Mouse (Mus musculus) T-helper 17 cell (primary cell): ENCODE measurements at regions not wholly inside any gene's neighbourhood (a gene's known extent, or its start where the extent isn't known, plus 50 kb on each side); places are given as distances from the start of the nearest gene placed in this dataset.

Source experiments
- in situ Hi-C, 2 experiments: fragments of 300-600 bp; cut with MboI, MseI; formaldehyde crosslinking; loops; 1 replicate in 1 of 2; 2 replicates in 1 of 2; pipeline ENCODE4 v1.15.1; 2025; ENCODE audit warnings: high pct_unique_total_duplicates in 2 of 2

DNA sequence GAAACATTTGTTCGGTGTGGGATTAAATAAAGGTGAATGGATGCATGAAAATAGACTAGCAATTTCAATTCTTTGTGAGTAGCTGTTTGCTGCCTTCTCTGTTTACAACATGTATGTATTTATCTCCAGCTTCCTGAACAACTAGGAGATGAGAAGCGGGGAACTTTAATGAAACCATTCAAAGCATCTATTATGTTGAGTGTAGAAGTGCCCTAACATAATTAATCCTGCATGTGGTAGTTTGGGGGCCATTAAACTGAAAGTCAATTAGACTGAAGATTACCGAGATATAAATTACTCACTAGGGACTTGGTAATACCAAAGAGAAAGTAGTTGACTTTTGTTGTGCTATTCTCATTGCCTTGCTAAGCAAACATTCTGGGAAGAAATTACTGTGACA lies 583.4 kb upstream of the Grin3a start:
- in situ Hi-C loops, result loop anchor here in 1 of 2 experiments (10.0 kb wide), 1 partner anchor 584 kb away; the partner anchor contains the start of gene Grin3a
